Mouse (Mus musculus) liver, embryonic 13.5 days (tissue): ENCODE results near the gene Egfem1. TPM values are rescaled to one million over a fixed set of nuclear protein-coding genes. Genes with fewer than 3 reads are reported as not detected.

Experiments used
- ATAC-seq: fragments of 200-750 bp; cut with Nextera tagmentation; 2 replicates; pipeline ENCODE4 v1.8.0; 2017; ENCODE audit warnings: low read depth, mild to moderate bottlenecking, moderate number of reproducible peaks, moderate library complexity
- DNase-seq: peaks from one replicate; pipeline ENCODE4 v3.0.0; 2022
- H3K27ac ChIP-seq: fragments of 300-500 bp; sonication (generic); 2 replicates; pipeline ENCODE4 v1.5.1; 2015; ENCODE audit warnings: moderate library complexity, mild to moderate bottlenecking, inconsistent platforms
- H3K27me3 ChIP-seq: fragments of 300-500 bp; sonication (generic); 2 replicates; pipeline ENCODE4 v1.6.1; 2015; ENCODE audit warnings: mild to moderate bottlenecking, inconsistent platforms
- H3K36me3 ChIP-seq: fragments of 300-500 bp; sonication (generic); 2 replicates; pipeline ENCODE4 v1.6.1; 2015; ENCODE audit warnings: mild to moderate bottlenecking, inconsistent platforms
- H3K4me1 ChIP-seq: fragments of 300-500 bp; sonication (generic); replicated peaks from 2 replicates; pipeline ENCODE4 v1.6.1; 2015; ENCODE audit warnings: inconsistent platforms
- H3K4me2 ChIP-seq: fragments of 300-500 bp; sonication (generic); 2 replicates; pipeline ENCODE4 v1.6.1; 2015; ENCODE audit warnings: inconsistent platforms, mild to moderate bottlenecking, moderate library complexity
- H3K4me3 ChIP-seq: fragments of 300-500 bp; sonication (generic); replicated peaks from 2 replicates; pipeline ENCODE4 v1.5.1; 2015; ENCODE audit warnings: mild to moderate bottlenecking, inconsistent platforms
- H3K9ac ChIP-seq: fragments of 300-500 bp; sonication (generic); 2 replicates; pipeline ENCODE4 v1.6.1; 2015; ENCODE audit warnings: mild to moderate bottlenecking, inconsistent platforms
- H3K9me3 ChIP-seq: fragments of 300-500 bp; sonication (generic); replicated peaks from 2 replicates; pipeline ENCODE4 v1.6.1; 2016; ENCODE audit warnings: inconsistent platforms
- WGBS: fragments of 180-500 bp; shearing (Covaris S2); methylation state at CpG from one replicate; pipeline ENCODE4 v1.1.7; 2015; ENCODE audit not compliant: insufficient replicate concordance; 5-methylcytosine and 5-hydroxymethylcytosine counted together
- polyA plus RNA-seq: library from polyadenylated mRNA; unstranded; fragments of >200 nt; fragmentation: Nextera tagmentation; extraction: Ambion mirVana; gene quantifications from 2 replicates; pipeline ENCODE4 v1.2.1, GENCODE M21; 2015

The Egfem1 gene
- polyA plus RNA-seq, 1 experiment from 2014 or later = 0.06 TPM

DNA sequence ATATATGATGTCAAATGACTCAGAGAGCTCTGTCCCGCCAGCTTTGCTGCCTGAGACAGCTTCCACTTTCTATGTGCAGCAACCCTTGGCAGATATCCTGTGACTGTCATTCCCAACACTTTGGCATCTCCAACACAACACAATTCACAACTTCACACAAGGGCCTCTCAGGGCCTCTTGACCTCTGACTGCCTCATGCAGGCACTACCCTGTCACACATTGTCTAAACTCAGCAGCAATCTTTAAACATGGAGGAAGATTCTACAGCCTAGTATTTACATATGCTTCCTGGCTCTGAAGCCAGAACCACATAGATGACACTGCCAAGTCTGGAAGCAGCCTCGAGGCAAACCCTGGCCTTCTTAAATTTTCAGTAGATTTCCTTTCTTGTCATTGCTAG, 558.0 kb downstream of the Egfem1 start:
- no peak for ATAC-seq
- DNase-seq = no peak
- WGBS = 42% methylated on average over 2 of the region's 2 CpGs
- H3K9me3 ChIP-seq = no peaks in the 10 kb centered on the region
- no peaks in the 10 kb centered on the region for H3K36me3 ChIP-seq
- H3K4me3 ChIP-seq = no peak overlapping the region
- H3K27me3 ChIP-seq = no peaks in the 10 kb centered on the region
- no peak overlapping the region for H3K9ac ChIP-seq
- H3K27ac ChIP-seq = no peak overlapping the region
- no peaks in the 10 kb centered on the region for H3K4me1 ChIP-seq
- H3K4me2 ChIP-seq = no peak overlapping the region

DNA sequence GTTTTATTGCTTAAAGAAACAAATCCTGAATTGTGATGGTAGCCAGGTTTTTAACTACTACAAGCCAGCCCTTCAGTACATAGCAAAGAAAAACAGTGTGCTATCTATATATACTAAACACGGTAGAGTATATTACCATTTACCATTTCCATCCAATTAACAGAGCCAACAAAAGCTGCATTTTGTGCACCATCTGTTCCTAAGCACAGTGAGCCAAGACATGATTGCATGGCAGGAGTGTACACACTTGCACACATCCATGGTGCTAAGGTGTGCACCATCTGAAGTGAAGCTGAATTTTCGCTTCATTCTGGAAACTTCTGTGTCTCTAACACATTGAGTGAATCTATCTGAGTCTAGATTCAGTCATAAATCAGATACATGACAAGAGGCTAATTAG, 585.0 kb downstream of the Egfem1 start:
- H3K27ac ChIP-seq = no peak overlapping the region
- H3K36me3 ChIP-seq = no peaks in the 10 kb centered on the region
- no peaks in the 10 kb centered on the region for H3K9me3 ChIP-seq
- ATAC-seq (no peak), DNase-seq (no peak)
- no peak overlapping the region for H3K9ac ChIP-seq
- no peaks in the 10 kb centered on the region for H3K27me3 ChIP-seq
- no peak overlapping the region for H3K4me3 ChIP-seq
- no peaks in the 10 kb centered on the region for H3K4me1 ChIP-seq
- no peak overlapping the region for H3K4me2 ChIP-seq
- 61% methylated on average over 2 of the region's 2 CpGs for WGBS

DNA sequence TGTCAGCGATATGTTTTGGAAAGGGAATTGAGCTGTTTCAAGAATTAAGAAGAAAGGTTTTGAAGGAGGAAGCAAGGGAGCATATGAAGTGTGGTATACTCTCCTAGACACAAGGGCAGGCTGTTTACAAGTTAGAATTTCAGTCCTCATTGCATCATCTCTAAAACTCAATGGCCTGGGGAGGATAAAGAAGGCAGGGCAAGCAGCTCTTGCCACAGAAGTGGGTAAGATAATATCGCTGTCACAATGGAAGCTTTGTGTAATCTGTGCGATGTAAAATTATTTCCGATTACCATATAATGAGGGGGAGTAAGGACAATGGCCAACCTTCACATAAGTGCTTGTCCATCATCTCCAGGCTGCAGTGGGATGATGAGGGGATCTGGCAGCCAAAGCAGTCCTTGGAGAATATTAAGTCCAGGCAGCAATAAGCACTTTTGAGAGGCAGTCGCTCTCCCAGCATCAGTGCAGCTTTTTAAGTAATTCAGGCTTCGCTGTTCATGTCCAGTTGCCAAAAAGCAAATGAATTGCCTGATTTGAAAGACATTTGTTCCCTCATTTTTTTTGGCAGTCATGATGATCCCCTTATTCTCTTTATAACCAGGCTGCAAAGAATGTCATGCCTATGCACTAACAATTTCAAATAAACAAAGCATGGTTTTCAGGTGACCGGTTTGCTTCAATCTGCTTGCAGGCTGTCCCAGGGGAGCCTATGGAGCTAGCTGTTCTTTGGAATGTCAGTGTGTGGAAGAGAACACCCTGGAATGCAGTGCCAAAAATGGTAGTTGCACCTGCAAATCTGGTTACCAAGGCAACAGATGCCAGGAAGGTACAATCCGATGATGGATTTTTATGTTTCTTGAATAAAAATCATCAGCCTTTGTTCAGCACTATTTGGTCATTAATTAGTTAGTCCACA, 607.8 kb downstream of the Egfem1 start:
- Histone ChIP-seq H3K27ac (no peak overlapping the region), H3K9me3 (no peaks in the 10 kb centered on the region), H3K9ac (no peak overlapping the region), H3K27me3 (no peaks in the 10 kb centered on the region), H3K4me1 (no peaks in the 10 kb centered on the region), H3K4me3 (no peak overlapping the region), H3K4me2 (no peak overlapping the region), H3K36me3 (no peaks in the 10 kb centered on the region)
- WGBS = 78% methylated on average over 8 of the region's 8 CpGs
- no peak for ATAC-seq
- no peak for DNase-seq

GRCm38 (mm10) chr3:29701126-29701525, 619.3 kb downstream of the Egfem1 start:
- Histone ChIP-seq H3K9me3 (no peaks in the 10 kb centered on the region), H3K36me3 (no peaks in the 10 kb centered on the region), H3K4me1 (no peaks in the 10 kb centered on the region), H3K27ac (no peak overlapping the region), H3K4me3 (no peak overlapping the region), H3K27me3 (no peaks in the 10 kb centered on the region), H3K4me2 (no peak overlapping the region), H3K9ac (no peak overlapping the region)
- ATAC-seq = no peak
- DNase-seq = no peak
- 35% methylated on average over 2 of the region's 2 CpGs for WGBS

DNA sequence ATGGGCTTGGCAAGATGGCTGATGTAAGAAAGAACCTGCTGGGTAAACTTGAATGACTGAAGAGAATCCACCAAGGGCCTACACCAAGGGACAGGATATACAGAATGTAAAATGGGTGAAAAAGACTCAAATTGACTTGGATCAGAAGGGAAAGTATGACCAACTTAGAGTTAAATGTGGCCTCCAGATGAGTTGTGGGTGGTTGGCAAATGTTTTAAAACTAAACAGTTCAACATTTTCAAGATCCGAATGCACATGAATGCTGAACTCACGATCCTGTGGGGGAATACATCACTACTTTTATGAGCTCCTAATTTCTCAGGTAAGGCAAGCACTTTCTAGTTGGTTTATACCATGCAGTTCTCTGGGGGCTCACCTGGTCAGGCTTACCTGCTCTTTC, 625.0 kb downstream of the Egfem1 start:
- H3K27me3 ChIP-seq = no peaks in the 10 kb centered on the region
- H3K9me3 ChIP-seq = no peaks in the 10 kb centered on the region
- no peak overlapping the region for H3K4me2 ChIP-seq
- no peaks in the 10 kb centered on the region for H3K36me3 ChIP-seq
- no peak for DNase-seq
- H3K9ac ChIP-seq = no peak overlapping the region
- no peaks in the 10 kb centered on the region for H3K4me1 ChIP-seq
- 67% methylated on average over 2 of the region's 2 CpGs for WGBS
- no peak overlapping the region for H3K27ac ChIP-seq
- no peak for ATAC-seq
- no peak overlapping the region for H3K4me3 ChIP-seq

DNA sequence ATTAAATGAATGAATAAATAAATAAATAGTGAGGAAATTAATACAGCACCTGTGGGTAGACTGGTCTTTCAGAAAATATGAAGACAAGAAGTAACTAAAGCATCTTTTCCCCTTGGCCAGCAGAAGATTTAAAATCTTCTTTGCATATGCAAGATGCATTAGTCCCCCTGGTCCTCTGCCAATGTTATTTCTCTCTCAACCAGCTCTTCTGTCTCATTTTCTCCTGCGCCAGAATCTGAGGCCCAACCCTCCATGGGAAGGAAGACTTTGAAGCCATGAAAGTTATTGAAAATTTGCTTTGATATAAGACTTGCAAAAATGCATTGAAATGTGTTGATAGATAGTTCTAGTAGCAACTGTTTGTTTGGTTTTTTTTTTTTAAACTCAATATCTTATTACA, 625.6 kb downstream of the Egfem1 start:
- Histone ChIP-seq H3K36me3 (no peaks in the 10 kb centered on the region), H3K27ac (no peak overlapping the region), H3K4me2 (no peak overlapping the region), H3K4me1 (no peaks in the 10 kb centered on the region), H3K4me3 (no peak overlapping the region), H3K27me3 (no peaks in the 10 kb centered on the region), H3K9ac (no peak overlapping the region), H3K9me3 (no peaks in the 10 kb centered on the region)
- DNase-seq (no peak), ATAC-seq (no peak)
- 77% methylated on average over 1 of the region's 1 CpGs for WGBS

DNA sequence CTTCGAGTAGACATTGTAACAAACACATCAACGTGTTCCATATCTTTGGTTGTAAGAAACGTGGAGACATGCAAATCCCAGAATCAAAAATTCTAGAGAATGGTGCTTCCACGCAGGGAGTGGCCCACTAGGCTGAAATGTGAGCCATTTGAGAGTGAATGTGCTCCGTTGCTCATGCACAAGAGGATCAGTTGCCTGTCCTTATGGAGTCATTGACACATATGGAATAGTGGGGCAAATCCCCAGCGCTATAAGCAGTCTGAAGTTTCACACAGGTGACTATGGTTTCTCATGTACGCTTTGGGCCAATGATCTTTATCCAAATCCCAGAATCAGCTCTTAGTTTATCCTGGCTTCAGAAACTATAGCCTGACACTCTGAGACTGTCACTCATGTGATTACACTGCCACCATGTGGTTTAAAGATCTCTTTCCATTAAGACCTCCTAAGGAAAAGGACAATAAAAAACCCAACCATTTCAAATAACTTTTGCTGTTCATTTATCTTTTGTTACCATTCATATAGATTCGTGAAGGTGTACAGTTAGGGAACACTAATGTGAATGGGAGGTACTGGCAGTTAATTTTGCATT, 644.6 kb downstream of the Egfem1 start:
- Histone ChIP-seq H3K4me3 (no peak overlapping the region), H3K4me2 (no peak overlapping the region), H3K27ac (no peak overlapping the region), H3K9me3 (no peaks in the 10 kb centered on the region), H3K36me3 (no peaks in the 10 kb centered on the region), H3K27me3 (no peaks in the 10 kb centered on the region), H3K4me1 (no peaks in the 10 kb centered on the region), H3K9ac (no peak overlapping the region)
- DNase-seq (no peak), ATAC-seq (no peak)
- WGBS = 48% methylated on average over 8 of the region's 8 CpGs

DNA sequence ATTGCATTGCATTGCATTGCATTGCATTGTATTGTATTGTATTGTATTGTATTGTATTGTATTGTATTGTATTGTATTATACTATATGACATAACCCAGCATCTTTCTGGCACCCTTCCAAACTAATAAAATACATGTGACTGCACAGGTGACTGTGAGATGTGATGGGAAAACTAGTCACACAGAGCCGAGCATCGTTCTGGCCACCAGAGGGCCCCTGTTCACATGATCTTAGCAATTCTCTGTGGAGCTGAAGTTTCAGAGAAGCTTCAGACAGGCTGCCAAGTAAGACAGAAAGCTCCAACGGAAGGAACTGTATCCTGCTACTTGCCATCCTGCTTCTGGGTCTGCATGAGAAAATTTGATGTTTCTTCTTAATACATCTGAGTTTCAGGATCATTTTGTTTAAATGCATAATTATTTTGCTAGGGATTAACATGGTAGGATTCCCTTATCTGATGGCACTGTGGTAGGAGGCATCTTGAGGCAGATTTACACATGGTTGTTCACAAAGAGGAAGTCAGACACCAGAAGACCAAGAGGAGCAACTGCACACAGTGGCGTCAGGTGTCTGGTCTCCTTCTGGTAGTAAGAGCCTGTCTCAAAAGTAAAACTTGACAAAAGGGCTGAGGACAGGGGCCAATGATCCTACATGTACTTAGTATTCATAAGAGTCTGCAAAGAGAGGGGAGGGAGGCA, 648.4 kb downstream of the Egfem1 start:
- H3K27ac ChIP-seq = no peak overlapping the region
- H3K27me3 ChIP-seq = no peaks in the 10 kb centered on the region
- no peaks in the 10 kb centered on the region for H3K36me3 ChIP-seq
- H3K4me2 ChIP-seq = no peak overlapping the region
- no peak for ATAC-seq
- WGBS = 8% methylated on average over 4 of the region's 4 CpGs
- H3K9ac ChIP-seq = no peak overlapping the region
- H3K9me3 ChIP-seq = no peaks in the 10 kb centered on the region
- DNase-seq = no peak
- H3K4me3 ChIP-seq = no peak overlapping the region
- no peaks in the 10 kb centered on the region for H3K4me1 ChIP-seq

DNA sequence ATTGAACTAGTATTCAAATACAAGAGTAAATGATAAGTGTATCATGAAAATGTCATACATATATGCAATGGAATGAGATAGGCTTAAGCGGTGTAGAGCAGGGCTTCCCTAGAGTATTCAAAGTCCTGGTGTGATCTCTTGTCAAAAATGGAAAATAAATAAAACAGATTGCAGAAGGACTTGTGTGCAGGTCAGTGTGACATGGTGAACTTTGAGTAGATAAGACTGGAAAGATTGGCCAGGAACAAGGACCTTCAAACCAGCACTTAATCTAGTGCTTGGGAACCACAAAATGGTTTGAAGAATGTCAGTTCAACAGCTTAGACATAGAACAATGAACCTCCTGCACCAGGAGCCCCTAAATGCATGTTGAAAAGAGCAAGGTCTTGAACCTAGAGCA, 649.7 kb downstream of the Egfem1 start:
- no peaks in the 10 kb centered on the region for H3K9me3 ChIP-seq
- H3K4me3 ChIP-seq = no peak overlapping the region
- no peaks in the 10 kb centered on the region for H3K4me1 ChIP-seq
- no peaks in the 10 kb centered on the region for H3K36me3 ChIP-seq
- no peak overlapping the region for H3K4me2 ChIP-seq
- H3K27me3 ChIP-seq = no peaks in the 10 kb centered on the region
- H3K27ac ChIP-seq = no peak overlapping the region
- DNase-seq (no peak), ATAC-seq (no peak)
- WGBS = 73% methylated on average over 1 of the region's 1 CpGs
- no peak overlapping the region for H3K9ac ChIP-seq

- 53% methylated on average over 4 of the region's 4 CpGs for WGBS
- no peak for DNase-seq
Observed at GRCm38 (mm10) chr3:29732626-29733025, 650.8 kb downstream of the Egfem1 start.

DNA sequence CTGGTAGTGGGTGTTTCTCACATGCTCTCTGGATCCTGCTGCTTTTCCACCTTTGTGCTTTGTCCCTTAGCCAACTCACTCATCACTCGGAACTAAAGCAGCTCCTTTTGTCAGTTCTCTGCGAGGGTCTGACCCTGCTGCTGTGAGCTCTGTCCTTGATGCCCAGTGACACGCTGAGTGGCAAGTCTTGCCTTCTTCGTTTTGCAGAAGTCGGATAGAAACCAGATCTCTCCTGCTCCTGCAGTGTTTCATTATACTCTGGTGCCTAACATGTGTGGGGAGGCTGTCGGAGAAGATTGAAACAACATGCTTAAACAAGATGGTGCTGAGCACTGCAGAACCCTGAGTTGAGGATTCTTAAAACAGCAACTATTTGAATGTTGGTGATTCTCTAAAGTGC, 652.4 kb downstream of the Egfem1 start:
- Histone ChIP-seq H3K27ac (no peak overlapping the region), H3K9me3 (no peaks in the 10 kb centered on the region), H3K4me3 (no peak overlapping the region), H3K9ac (no peak overlapping the region), H3K4me2 (no peak overlapping the region), H3K27me3 (no peaks in the 10 kb centered on the region), H3K36me3 (no peaks in the 10 kb centered on the region), H3K4me1 (no peaks in the 10 kb centered on the region)
- ATAC-seq (no peak), DNase-seq (no peak)
- 59% methylated on average over 6 of the region's 6 CpGs for WGBS

More at GRCm38 (mm10) chr3:29732626-29733025, 650.8 kb downstream of the Egfem1 start:
- Histone ChIP-seq H3K4me3 (no peak overlapping the region), H3K4me1 (no peaks in the 10 kb centered on the region), H3K27me3 (no peaks in the 10 kb centered on the region), H3K4me2 (no peak overlapping the region), H3K36me3 (no peaks in the 10 kb centered on the region), H3K9me3 (no peaks in the 10 kb centered on the region), H3K9ac (no peak overlapping the region), H3K27ac (no peak overlapping the region)
- no peak for ATAC-seq
